Mouse (Mus musculus) lung, postnatal 0 days (tissue): ENCODE results near the gene Tmprss11a. TPM values are rescaled to one million over a fixed set of nuclear protein-coding genes. Genes with fewer than 3 reads are reported as not detected.

Experiments used
- ATAC-seq: fragments of 200-750 bp; cut with Nextera tagmentation; 2 replicates; pipeline ENCODE4 v1.8.0; 2017; ENCODE audit warnings: moderate library complexity
- DNase-seq: peaks from one replicate; pipeline ENCODE4 v3.0.0-alpha.2; 2016; ENCODE audit warnings: low spot score
- H3K27ac ChIP-seq: fragments of 300-500 bp; sonication (generic); 2 replicates; pipeline ENCODE4 v1.5.1; 2014; ENCODE audit warnings: antibody characterized with exemption, mild to moderate bottlenecking, low read length, mixed read lengths
- H3K27me3 ChIP-seq: fragments of 300-500 bp; sonication (generic); replicated peaks from 2 replicates; pipeline ENCODE4 v1.6.1; 2014; ENCODE audit warnings: low read length, mixed read lengths; ENCODE audit not compliant: insufficient read depth
- H3K36me3 ChIP-seq: fragments of 300-500 bp; sonication (generic); 2 replicates; pipeline ENCODE4 v1.6.1; 2014; ENCODE audit warnings: low read length, mixed read lengths; ENCODE audit not compliant: insufficient read depth
- H3K4me1 ChIP-seq: fragments of 300-500 bp; sonication (generic); 2 replicates; pipeline ENCODE4 v1.6.1; 2014; ENCODE audit warnings: antibody characterized with exemption, low read depth, low read length, mixed read lengths; ENCODE audit not compliant: insufficient read depth
- H3K4me2 ChIP-seq: fragments of 300-500 bp; sonication (generic); replicated peaks from 2 replicates; pipeline ENCODE4 v1.6.1; 2014; ENCODE audit warnings: low read depth, mild to moderate bottlenecking, low read length, moderate library complexity, mixed read lengths
- H3K4me3 ChIP-seq: fragments of 300-500 bp; sonication (generic); 2 replicates; pipeline ENCODE4 v1.5.1; 2014; ENCODE audit warnings: low read depth, low read length
- H3K9ac ChIP-seq: fragments of 300-500 bp; sonication (generic); replicated peaks from 2 replicates; pipeline ENCODE4 v1.6.1; 2014; ENCODE audit warnings: low read depth, mild to moderate bottlenecking
- H3K9me3 ChIP-seq: fragments of 300-500 bp; sonication (generic); 2 replicates; pipeline ENCODE4 v1.6.1; 2016; ENCODE audit warnings: low read length, mixed read lengths
- CTCF ChIP-seq: IDR thresholded peaks from 2 replicates; pipeline ENCODE4 v1.5.1; 2016; ENCODE audit warnings: antibody characterized with exemption, mild to moderate bottlenecking
- EP300 ChIP-seq: IDR thresholded peaks from 2 replicates; pipeline ENCODE4 v1.6.1; 2016; ENCODE audit warnings: antibody characterized with exemption, mild to moderate bottlenecking, control low read depth
- WGBS: fragments of 180-500 bp; shearing (Covaris S2); extraction: QIAGEN DNeasy Blood & Tissue Kit; methylation state at CpG from one replicate; pipeline ENCODE4 v1.1.7; 2014; 5-methylcytosine and 5-hydroxymethylcytosine counted together
- polyA plus RNA-seq: library from polyadenylated mRNA; unstranded; fragments of >200 nt; fragmentation: Nextera tagmentation; extraction: Ambion mirVana; gene quantifications from 2 replicates; pipeline ENCODE4 v1.2.1, GENCODE M21; 2015

The Tmprss11a gene
- not detected in 2 replicates for polyA plus RNA-seq

GRCm38 (mm10) chr5:86468890-86469289 lies at the start of gene Tmprss11a:
Gene Tmprss11a, minus strand, starts transcription at chr5:86468990.
- Histone ChIP-seq H3K27me3 (no peaks in the 10 kb centered on the region), H3K9me3 (no peaks in the 10 kb centered on the region), H3K4me1 (no peaks in the 10 kb centered on the region), H3K27ac (no peak within 1 kb of the TSS), H3K9ac (no peak within 1 kb of the TSS), H3K4me3 (no peak within 1 kb of the TSS), H3K36me3 (no peaks in the 10 kb centered on the region), H3K4me2 (no peak within 1 kb of the TSS)
- no peak for TF ChIP-seq EP300
- TF ChIP-seq CTCF = no peak
- 65% methylated on average over 4 of the region's 4 CpGs for WGBS
- no peak for ATAC-seq
- no peak for DNase-seq

- DNase-seq = no peak
- no peaks in the 10 kb centered on the region for H3K4me1 ChIP-seq
- ATAC-seq = no peak
- no peaks in the 10 kb centered on the region for H3K36me3 ChIP-seq
- H3K27me3 ChIP-seq = no peaks in the 10 kb centered on the region
- 61% methylated on average over 9 of the region's 9 CpGs for WGBS
- no peak within 1 kb of the TSS for H3K4me3 ChIP-seq
- H3K4me2 ChIP-seq = no peak within 1 kb of the TSS
- no peak within 1 kb of the TSS for H3K9ac ChIP-seq
- no peak within 1 kb of the TSS for H3K27ac ChIP-seq
- no peak for TF ChIP-seq CTCF
- TF ChIP-seq EP300 = no peak
- no peaks in the 10 kb centered on the region for H3K9me3 ChIP-seq
These were observed 49.7 kb upstream of the Tmprss11a start, which contains the start of gene Tmprss11g for GRCm38 (mm10) chr5:86518500-86518899. Gene Tmprss11g, minus strand, starts transcription at chr5:86518600.

GRCm38 (mm10) chr5:86511538-86511937 lies 42.7 kb upstream of the Tmprss11a start:
- WGBS = 68% methylated on average over 5 of the region's 5 CpGs
- H3K9ac ChIP-seq = no peak overlapping the region
- ATAC-seq = no peak

GRCm38 (mm10) chr5:86493453-86493852 lies 24.7 kb upstream of the Tmprss11a start:
- H3K27ac ChIP-seq = no peak overlapping the region
- no peak for TF ChIP-seq EP300
- TF ChIP-seq CTCF = no peak
- no peak for ATAC-seq
- 73% methylated on average over 1 of the region's 1 CpGs for WGBS
- H3K4me2 ChIP-seq = no peak overlapping the region
- H3K9ac ChIP-seq = no peak overlapping the region
- no peak overlapping the region for H3K4me3 ChIP-seq
- DNase-seq = no peak
- no peaks in the 10 kb centered on the region for H3K36me3 ChIP-seq
- H3K27me3 ChIP-seq = no peaks in the 10 kb centered on the region
- no peaks in the 10 kb centered on the region for H3K4me1 ChIP-seq
- no peaks in the 10 kb centered on the region for H3K9me3 ChIP-seq

More at GRCm38 (mm10) chr5:86511538-86511937, 42.7 kb upstream of the Tmprss11a start:
- Histone ChIP-seq H3K4me1 (no peaks in the 10 kb centered on the region), H3K27ac (no peak overlapping the region), H3K36me3 (no peaks in the 10 kb centered on the region), H3K4me3 (no peak overlapping the region), H3K4me2 (no peak overlapping the region), H3K27me3 (no peaks in the 10 kb centered on the region), H3K9me3 (no peaks in the 10 kb centered on the region)
- no peak for DNase-seq
- TF ChIP-seq EP300 = no peak
- no peak for TF ChIP-seq CTCF

- Histone ChIP-seq H3K36me3 (no peaks in the 10 kb centered on the region), H3K27ac (no peak overlapping the region), H3K9me3 (no peaks in the 10 kb centered on the region), H3K9ac (no peak overlapping the region), H3K4me1 (no peaks in the 10 kb centered on the region), H3K4me2 (no peak overlapping the region), H3K4me3 (no peak overlapping the region), H3K27me3 (no peaks in the 10 kb centered on the region)
- DNase-seq (peak; percentile 12), ATAC-seq (no peak)
- TF ChIP-seq EP300 (no peak), CTCF (peak; percentile 7; the same call in 1 of the 2 replicates)
- WGBS = 61% methylated on average over 2 of the region's 2 CpGs
These were observed 13.8 kb upstream of the Tmprss11a start for GRCm38 (mm10) chr5:86482562-86482961.

- ATAC-seq (no peak), DNase-seq (no peak)
- WGBS = 67% methylated on average over 1 of the region's 1 CpGs
- H3K9me3 ChIP-seq = no peaks in the 10 kb centered on the region
- H3K4me1 ChIP-seq = no peaks in the 10 kb centered on the region
- H3K9ac ChIP-seq = no peak overlapping the region
- H3K27me3 ChIP-seq = no peaks in the 10 kb centered on the region
- H3K4me3 ChIP-seq = no peak overlapping the region
- no peaks in the 10 kb centered on the region for H3K36me3 ChIP-seq
- TF ChIP-seq CTCF (no peak), EP300 (no peak)
- H3K4me2 ChIP-seq = no peak overlapping the region
- H3K27ac ChIP-seq = no peak overlapping the region
These were observed 13.2 kb upstream of the Tmprss11a start for GRCm38 (mm10) chr5:86482031-86482430.

- Histone ChIP-seq H3K27ac (no peak overlapping the region), H3K4me2 (no peak overlapping the region), H3K27me3 (no peaks in the 10 kb centered on the region), H3K36me3 (no peaks in the 10 kb centered on the region), H3K4me3 (no peak overlapping the region), H3K9me3 (no peaks in the 10 kb centered on the region), H3K4me1 (no peaks in the 10 kb centered on the region), H3K9ac (no peak overlapping the region)
- ATAC-seq (no peak), DNase-seq (no peak)
- 62% methylated on average over 9 of the region's 9 CpGs for WGBS
- TF ChIP-seq CTCF (no peak), EP300 (no peak)
These were observed 5.1 kb upstream of the Tmprss11a start for GRCm38 (mm10) chr5:86473859-86474258.
